Mouse (Mus musculus) MEL (cell line): ENCODE measurements around the gene Wwtr1.

Experiments
- BHLHE40 ChIP-seq: IDR thresholded peaks from 2 replicates; pipeline ENCODE4 v1.6.1; 2012; ENCODE audit warnings: low read depth, mild to moderate bottlenecking, inconsistent platforms, low read length, improper control_type of control experiment, borderline replicate concordance
- CTCF ChIP-seq, 3 experiments: IDR thresholded peaks in 2 of 3; conservative IDR thresholded peaks in 1 of 3; 2 replicates each; pipeline ENCODE4 v1.5.1; 2011 to 2012; ENCODE audit warnings: low read length in 3 of 3, low read depth in 2 of 3, mild to moderate bottlenecking in 2 of 3, improper control_type of control experiment in 1 of 3, inconsistent platforms in 1 of 3, mixed read lengths in 1 of 3, moderate library complexity in 1 of 3; ENCODE audit not compliant: control insufficient read depth in 1 of 3, insufficient read depth in 1 of 3, poor library complexity in 1 of 3, severe bottlenecking in 1 of 3
- E2F4 ChIP-seq: IDR thresholded peaks from 2 replicates; pipeline ENCODE4 v1.6.1; 2011; ENCODE audit warnings: low read depth, low read length, improper control_type of control experiment, borderline replicate concordance
- EP300 ChIP-seq, 2 experiments: IDR thresholded peaks; 2 replicates each; pipeline ENCODE4 v1.6.1; 2011; ENCODE audit warnings: improper control_type of control experiment in 2 of 2, low read length in 2 of 2, low read depth in 1 of 2, mild to moderate bottlenecking in 1 of 2
- ETS1 ChIP-seq: IDR thresholded peaks from 2 replicates; pipeline ENCODE4 v1.6.1; 2012; ENCODE audit warnings: low read depth, mild to moderate bottlenecking, inconsistent platforms, low read length, improper control_type of control experiment, moderate library complexity
- GATA1 ChIP-seq: IDR thresholded peaks from 2 replicates; pipeline ENCODE4 v1.6.1; 2011; ENCODE audit warnings: low read depth, low read length, improper control_type of control experiment
- HCFC1 ChIP-seq: IDR thresholded peaks from 2 replicates; pipeline ENCODE4 v1.6.1; 2012; ENCODE audit warnings: low read depth, mild to moderate bottlenecking, inconsistent platforms, low read length, improper control_type of control experiment, moderate library complexity
- MAZ ChIP-seq: IDR thresholded peaks from 2 replicates; pipeline ENCODE4 v1.6.1; 2012; ENCODE audit warnings: low read depth, mild to moderate bottlenecking, inconsistent platforms, low read length, improper control_type of control experiment
- NRF1 ChIP-seq: IDR thresholded peaks from 2 replicates; pipeline ENCODE4 v1.6.1; 2014; ENCODE audit warnings: low read depth, mild to moderate bottlenecking, inconsistent platforms, low read length, improper control_type of control experiment, moderate library complexity; ENCODE audit not compliant: poor library complexity, insufficient read depth, severe bottlenecking
- POLR2A ChIP-seq, 2 experiments: IDR thresholded peaks; 2 replicates each; pipeline ENCODE4 v1.6.1; 2011 to 2012; ENCODE audit warnings: low read length in 2 of 2, mild to moderate bottlenecking in 2 of 2, control low read depth in 1 of 2, improper control_type of control experiment in 1 of 2, low read depth in 1 of 2, moderate library complexity in 1 of 2; ENCODE audit not compliant: control insufficient read depth in 1 of 2, insufficient read depth in 1 of 2, poor library complexity in 1 of 2
- SMC3 ChIP-seq: IDR thresholded peaks from 2 replicates; pipeline ENCODE4 v1.6.1; 2011; ENCODE audit warnings: low read depth, low read length, improper control_type of control experiment
- TBP ChIP-seq: IDR thresholded peaks from 2 replicates; pipeline ENCODE4 v1.8.0; 2011; ENCODE audit warnings: low read depth, low read length, improper control_type of control experiment
- USF2 ChIP-seq, 2 experiments: IDR thresholded peaks; 2 replicates each; pipeline ENCODE4 v1.6.1; 2011 to 2012; ENCODE audit warnings: improper control_type of control experiment in 2 of 2, low read length in 2 of 2, borderline replicate concordance in 1 of 2, inconsistent platforms in 1 of 2, low read depth in 1 of 2, mild to moderate bottlenecking in 1 of 2; ENCODE audit not compliant: insufficient read depth in 1 of 2
- ZNF384 ChIP-seq: IDR thresholded peaks from 2 replicates; pipeline ENCODE4 v1.6.1; 2012; ENCODE audit warnings: low read depth, mild to moderate bottlenecking, inconsistent platforms, low read length, improper control_type of control experiment

DNA sequence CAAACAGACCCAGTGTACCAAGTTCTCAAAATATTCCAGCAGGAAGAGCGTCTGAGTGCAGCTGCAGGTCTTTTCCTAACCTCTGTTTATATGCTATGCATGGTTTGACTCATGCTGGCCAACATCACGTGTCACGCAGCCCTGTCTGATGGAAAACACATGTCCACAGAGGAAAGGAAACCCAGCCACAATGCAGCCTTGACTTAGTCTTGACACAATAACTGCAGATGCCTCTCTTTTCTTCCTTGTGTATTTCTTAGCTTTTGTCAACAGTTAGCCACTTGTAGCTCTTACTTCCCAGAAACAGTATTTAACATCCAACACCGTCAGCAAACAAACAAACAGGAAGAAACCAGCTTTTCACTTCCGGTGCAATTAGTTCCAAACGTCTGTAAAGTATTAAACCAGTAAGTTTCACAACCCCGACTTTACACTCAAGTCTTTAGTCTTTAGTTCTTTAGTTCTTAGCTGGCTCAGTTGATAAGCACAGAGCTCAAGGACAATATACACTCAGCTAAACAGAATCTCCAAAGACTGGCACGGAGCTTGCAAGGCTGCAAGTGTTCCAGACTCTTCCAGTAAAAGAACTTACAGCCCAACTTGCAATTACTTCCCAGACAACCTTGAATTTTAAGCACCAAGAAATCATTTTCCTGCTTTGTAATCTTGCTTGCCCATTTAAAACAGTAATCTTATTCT is 88.1 kb downstream of the Wwtr1 start:
- TF ChIP-seq HCFC1: no peak
- no peak for TF ChIP-seq ZNF384
- no peak for TF ChIP-seq CTCF (IDR thresholded peaks at IDR 0.05 in 2 of 3, conservative IDR thresholded peaks at IDR 0.05 in 1 of 3; ENCODE audit: control insufficient read depth in 1 of 3, insufficient read depth in 1 of 3, low read depth in 2 of 3, low read length in 3 of 3, poor library complexity in 1 of 3, severe bottlenecking in 1 of 3)
- TF ChIP-seq POLR2A (IDR thresholded peaks at IDR 0.05; ENCODE audit: control insufficient read depth in 1 of 2, insufficient read depth in 1 of 2, low read depth in 1 of 2, low read length in 2 of 2, poor library complexity in 1 of 2): no peak
- TF ChIP-seq TBP: no peak
- TF ChIP-seq SMC3: no peak
- TF ChIP-seq USF2 (IDR thresholded peaks at IDR 0.05; ENCODE audit: borderline replicate concordance in 1 of 2, insufficient read depth in 1 of 2, low read depth in 1 of 2, low read length in 2 of 2): no peak
- no peak for TF ChIP-seq EP300 (IDR thresholded peaks at IDR 0.05; ENCODE audit: low read depth in 1 of 2, low read length in 2 of 2)
- no peak for TF ChIP-seq E2F4
- TF ChIP-seq BHLHE40: no peak
- no peak for TF ChIP-seq ETS1
- TF ChIP-seq MAZ: no peak
- TF ChIP-seq GATA1: no peak
- TF ChIP-seq NRF1: no peak
